Mouse (Mus musculus): ENCODE results near the gene Prkci.

Gene Prkci

DNA sequence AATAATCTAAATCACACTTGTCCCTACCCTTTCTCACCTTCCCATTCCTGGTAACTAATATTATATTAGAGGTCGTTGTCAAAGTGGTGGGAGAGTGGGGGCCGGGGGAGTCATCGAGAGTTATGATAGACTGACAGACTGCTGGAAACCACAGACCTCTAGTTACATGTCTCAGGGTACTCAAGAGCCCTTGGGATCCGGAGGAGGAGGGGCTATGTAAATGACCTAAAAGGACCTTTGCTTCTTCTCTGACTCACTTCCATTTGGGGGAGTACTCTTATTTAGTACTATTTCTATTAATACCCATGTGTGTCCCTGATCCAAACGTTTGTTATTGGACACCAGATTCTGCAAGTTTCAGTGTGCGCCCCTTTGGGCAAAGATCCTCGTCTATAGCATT lies 94.4 kb downstream of the Prkci start:
- no peak for DNase-seq

- peak in 1 of 2 experiments; percentile 32 for DNase-seq
Measured at GRCm38 (mm10) chr3:31093196-31093595, 97.6 kb downstream of the Prkci start.

- DNase-seq = peak; percentile 77 to 87
Measured at GRCm38 (mm10) chr3:31093627-31094351, 98.2 kb downstream of the Prkci start.

DNA sequence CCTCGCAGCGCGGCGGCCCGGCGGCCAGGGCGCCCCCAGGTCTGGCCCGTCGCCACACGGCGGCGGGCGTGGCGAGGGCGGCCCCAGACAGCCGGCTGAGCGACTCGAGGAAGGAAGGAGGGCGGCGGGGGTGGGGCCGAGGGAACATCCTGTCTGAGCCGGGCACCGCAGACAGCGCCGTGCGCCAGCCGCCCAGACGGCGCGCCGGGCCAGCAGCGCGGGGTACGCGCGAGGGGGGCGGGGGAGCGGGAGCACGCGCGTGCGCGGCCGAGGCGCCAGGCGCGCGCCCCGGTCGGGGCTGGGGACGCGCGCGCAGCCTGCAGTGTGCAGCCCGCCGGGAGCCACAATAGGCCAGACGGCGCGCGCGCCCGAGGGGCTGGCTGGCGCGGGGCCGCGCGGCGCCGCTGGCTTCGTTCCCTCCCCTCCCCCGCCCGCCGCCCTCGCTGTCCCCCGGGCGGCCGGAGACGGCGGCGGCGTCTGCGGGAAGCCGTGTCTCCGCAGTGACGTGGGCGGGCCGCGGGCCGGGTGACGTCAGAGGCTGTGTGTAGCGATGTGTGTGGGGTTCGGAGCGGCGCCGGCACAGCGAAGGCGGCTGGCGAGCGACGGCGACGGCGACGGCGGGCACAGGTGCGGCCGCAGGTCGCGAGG lies 99.1 kb downstream of the Prkci start, which contains the start of gene Skil:
Gene Skil, plus strand, starts transcription at position 528 of the 648 bp plus-strand sequence.
- peak; percentile 96 to 99 for DNase-seq

DNA sequence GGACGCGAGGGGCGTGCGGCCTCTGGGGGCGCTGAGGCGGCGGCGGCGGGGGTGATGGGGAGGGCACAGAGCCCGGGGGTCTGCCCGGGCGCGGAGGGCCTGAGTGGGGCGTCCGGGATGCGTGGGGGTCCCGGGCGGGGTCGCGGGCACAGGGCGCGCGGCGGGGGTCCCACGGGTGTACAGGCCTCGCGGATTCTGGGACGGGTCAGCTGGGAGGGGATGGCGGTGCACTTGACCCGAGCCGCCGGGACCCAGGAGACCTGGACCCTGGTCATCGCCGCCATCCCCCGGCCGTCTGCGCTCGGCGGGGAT lies 99.6 kb downstream of the Prkci start:
- no peak for DNase-seq

DNA sequence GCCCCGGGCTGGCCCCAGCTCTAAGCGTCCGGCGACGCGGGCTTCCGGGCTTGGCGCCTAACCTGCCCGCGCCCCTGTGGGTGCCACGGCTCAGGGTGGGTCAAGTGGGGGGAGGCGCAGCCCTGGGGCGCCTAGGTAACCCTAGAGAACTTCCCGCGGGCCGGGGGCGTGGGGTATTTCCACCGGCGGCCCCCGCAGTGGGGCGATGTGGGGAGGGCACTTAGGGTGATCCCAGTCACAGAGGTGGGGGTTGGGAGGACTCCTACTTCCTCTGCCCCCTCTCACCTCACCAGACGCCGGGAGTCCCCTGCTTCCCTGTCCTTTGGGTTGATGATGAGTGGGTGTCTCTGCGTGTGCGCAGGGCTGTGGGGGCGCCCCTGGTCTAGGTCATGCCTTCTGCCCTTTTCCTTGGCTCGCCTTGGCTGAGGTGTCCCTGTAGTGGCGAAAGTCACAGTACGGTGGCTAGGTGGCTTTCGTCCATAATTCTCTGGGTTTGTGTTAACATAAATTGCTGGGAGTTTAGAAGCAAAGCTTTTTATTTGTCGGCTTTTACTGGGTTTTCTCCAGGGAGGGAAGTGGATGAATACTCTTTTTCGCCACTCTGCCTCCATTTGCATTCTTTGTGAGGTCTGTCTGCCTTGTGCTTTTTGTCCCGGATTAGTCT lies 100.1 kb downstream of the Prkci start:
- DNase-seq = peak; percentile 68

- no peak for DNase-seq
Measured at GRCm38 (mm10) chr3:31096155-31097101, 100.9 kb downstream of the Prkci start.

DNA sequence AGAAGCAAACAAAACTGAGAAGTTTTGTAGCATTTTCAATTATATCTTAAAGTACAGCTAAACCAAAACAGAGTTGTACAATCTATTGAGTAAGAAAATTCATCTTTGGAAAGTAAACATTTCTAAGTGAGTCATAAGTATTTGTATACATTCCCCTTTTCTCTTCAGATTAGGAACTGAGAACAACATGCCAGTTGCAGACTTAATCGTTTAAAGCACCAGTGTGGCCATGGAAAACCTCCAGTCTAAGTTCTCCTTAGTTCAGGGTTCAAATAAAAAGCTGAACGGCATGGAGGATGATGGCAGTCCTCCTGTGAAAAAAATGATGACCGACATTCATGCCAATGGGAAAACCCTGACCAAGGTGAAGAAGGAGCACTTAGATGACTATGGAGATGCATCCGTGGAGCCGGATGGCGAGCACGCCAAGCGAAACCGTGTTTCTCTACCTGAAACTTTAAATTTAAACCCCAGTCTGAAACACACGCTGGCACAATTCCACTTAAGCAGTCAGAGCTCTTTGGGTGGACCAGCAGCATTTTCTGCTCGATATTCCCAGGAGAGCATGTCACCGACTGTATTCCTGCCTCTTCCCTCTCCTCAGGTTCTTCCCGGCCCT lies 101.7 kb downstream of the Prkci start:
- no peak for DNase-seq

GRCm38 (mm10) chr3:31097976-31098375 lies 102.4 kb downstream of the Prkci start:
- DNase-seq = no peak

- DNase-seq = no peak
Measured at GRCm38 (mm10) chr3:31098556-31098955, 103.0 kb downstream of the Prkci start.

DNA sequence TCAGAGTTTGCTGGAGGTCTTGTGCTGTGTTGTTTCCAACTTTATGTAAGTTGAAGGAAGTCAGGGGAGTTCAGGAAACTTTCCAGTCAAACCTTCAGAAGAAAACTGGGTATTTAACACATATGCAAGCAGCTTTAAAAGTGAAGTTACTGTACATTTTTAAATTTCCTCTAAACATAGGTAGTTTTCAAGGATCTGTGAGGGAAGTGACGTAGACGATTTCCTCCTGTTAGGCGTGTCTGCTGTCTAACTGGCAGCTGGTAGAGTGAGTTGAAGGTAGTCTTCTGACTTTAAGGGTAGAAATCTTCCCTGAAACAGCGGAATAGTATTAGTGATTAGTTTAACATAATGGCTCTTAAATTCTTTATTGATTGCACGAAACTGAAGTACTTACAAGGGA lies 104.5 kb downstream of the Prkci start:
- DNase-seq = no peak

GRCm38 (mm10) chr3:31100802-31101201 lies 105.3 kb downstream of the Prkci start:
- no peak for DNase-seq
